Mouse (Mus musculus) lung, embryonic 16.5 days (tissue): ENCODE measurements around the gene Tmem213. TPM values are rescaled to one million over a fixed set of nuclear protein-coding genes. Genes with fewer than 3 reads are reported as not detected.

Source experiments
- ATAC-seq: fragments of 200-750 bp; cut with Nextera tagmentation; 2 replicates; pipeline ENCODE4 v1.8.0; 2017; ENCODE audit warnings: low read depth, mild to moderate bottlenecking, moderate library complexity
- H3K27ac ChIP-seq: fragments of 300-500 bp; sonication (generic); 2 replicates; pipeline ENCODE4 v1.5.1; 2014; ENCODE audit warnings: mild to moderate bottlenecking, control low read depth, low read length
- H3K27me3 ChIP-seq: fragments of 300-500 bp; sonication (generic); 2 replicates; pipeline ENCODE4 v1.6.1; 2014; ENCODE audit warnings: low read depth, low read length, mixed read lengths; ENCODE audit not compliant: control insufficient read depth, insufficient read depth
- H3K36me3 ChIP-seq: fragments of 300-500 bp; sonication (generic); 2 replicates; pipeline ENCODE4 v1.6.1; 2014; ENCODE audit warnings: low read length; ENCODE audit not compliant: control insufficient read depth, insufficient read depth
- H3K4me1 ChIP-seq: fragments of 300-500 bp; sonication (generic); replicated peaks from 2 replicates; pipeline ENCODE4 v1.6.1; 2014; ENCODE audit warnings: low read length, mixed read lengths; ENCODE audit not compliant: control insufficient read depth, insufficient read depth
- H3K4me2 ChIP-seq: fragments of 300-500 bp; sonication (generic); 2 replicates; pipeline ENCODE4 v1.6.1; 2014; ENCODE audit warnings: low read depth, low read length, control low read depth
- H3K4me3 ChIP-seq: fragments of 300-500 bp; sonication (generic); 2 replicates; pipeline ENCODE4 v1.5.1; 2014; ENCODE audit warnings: mild to moderate bottlenecking, low read length, control low read depth
- H3K9ac ChIP-seq: fragments of 300-500 bp; sonication (generic); 2 replicates; pipeline ENCODE4 v1.6.1; 2014; ENCODE audit warnings: low read length, control low read depth
- H3K9me3 ChIP-seq: fragments of 300-500 bp; sonication (generic); 2 replicates; pipeline ENCODE4 v1.6.1; 2016; ENCODE audit warnings: low read length; ENCODE audit not compliant: control insufficient read depth
- WGBS: fragments of 180-500 bp; shearing (Covaris S2); extraction: QIAGEN DNeasy Blood & Tissue Kit; methylation state at CpG from one replicate; pipeline ENCODE4 v1.1.7; 2014; 5-methylcytosine and 5-hydroxymethylcytosine counted together
- polyA plus RNA-seq: library from polyadenylated mRNA; unstranded; fragments of >200 nt; fragmentation: Nextera tagmentation; extraction: Ambion mirVana; gene quantifications from 2 replicates; pipeline ENCODE4 v1.2.1, GENCODE M21; 2015

Tmem213 gene
- 133 and 163 TPM in 2 replicates for polyA plus RNA-seq

GRCm38 (mm10) chr6:38109160-38109795 lies at the start of gene Tmem213:
TSS of gene Tmem213 (plus strand) at chr6:38109255.
- peak within 1 kb of the TSS; percentile 45 for H3K4me3 ChIP-seq
- 16% methylated on average over 9 of the region's 9 CpGs for WGBS
- ATAC-seq = peak; percentile 77
- H3K4me2 ChIP-seq = peak within 1 kb of the TSS; percentile 48
- peak within 1 kb of the TSS; percentile 62 for H3K9ac ChIP-seq
- no peaks in the 10 kb centered on the region for H3K36me3 ChIP-seq
- H3K27me3 ChIP-seq = no peaks in the 10 kb centered on the region
- H3K9me3 ChIP-seq = no peaks in the 10 kb centered on the region
- H3K27ac ChIP-seq = peak within 1 kb of the TSS; percentile 90
- H3K4me1 ChIP-seq = peaks cover 6% of the 10 kb centered on the region; the same call in 1 of the 2 replicates

- H3K4me1 ChIP-seq = no peaks in the 10 kb centered on the region
- ATAC-seq = no peak
- no peaks in the 10 kb centered on the region for H3K36me3 ChIP-seq
- H3K4me3 ChIP-seq = no peak overlapping the region
- 73% methylated on average over 2 of the region's 2 CpGs for WGBS
- no peaks in the 10 kb centered on the region for H3K9me3 ChIP-seq
- no peaks in the 10 kb centered on the region for H3K27me3 ChIP-seq
- no peak overlapping the region for H3K4me2 ChIP-seq
- H3K27ac ChIP-seq = no peak overlapping the region
- no peak overlapping the region for H3K9ac ChIP-seq
Observed at GRCm38 (mm10) chr6:38064621-38065020, 44.4 kb upstream of the Tmem213 start.

- no peak for ATAC-seq
Observed at GRCm38 (mm10) chr6:38065122-38065500, 43.9 kb upstream of the Tmem213 start.

GRCm38 (mm10) chr6:38065501-38066122 lies 43.4 kb upstream of the Tmem213 start:
- H3K9me3 ChIP-seq = no peaks in the 10 kb centered on the region
- H3K4me2 ChIP-seq = 0 out of 2 replicates have a peak overlapping the region, but pooled peaks have one; percentile 13
- H3K4me3 ChIP-seq = no peak overlapping the region
- no peaks in the 10 kb centered on the region for H3K4me1 ChIP-seq
- H3K36me3 ChIP-seq = no peaks in the 10 kb centered on the region
- 68% methylated on average over 11 of the region's 11 CpGs for WGBS
- no peak overlapping the region for H3K9ac ChIP-seq
- peak; percentile 56; the same call in 1 of the 2 replicates for ATAC-seq
- H3K27me3 ChIP-seq = no peaks in the 10 kb centered on the region
- no peak overlapping the region for H3K27ac ChIP-seq

More at GRCm38 (mm10) chr6:38065122-38065500, 43.9 kb upstream of the Tmem213 start:
- Histone ChIP-seq H3K27ac (no peak overlapping the region), H3K4me1 (no peaks in the 10 kb centered on the region), H3K36me3 (no peaks in the 10 kb centered on the region), H3K9me3 (no peaks in the 10 kb centered on the region), H3K9ac (no peak overlapping the region), H3K27me3 (no peaks in the 10 kb centered on the region), H3K4me3 (no peak overlapping the region), H3K4me2 (no peak overlapping the region)
- WGBS = 78% methylated on average over 3 of the region's 3 CpGs

- Histone ChIP-seq H3K9me3 (no peaks in the 10 kb centered on the region), H3K4me2 (no peak overlapping the region), H3K27me3 (no peaks in the 10 kb centered on the region), H3K4me1 (no peaks in the 10 kb centered on the region), H3K9ac (no peak overlapping the region), H3K36me3 (no peaks in the 10 kb centered on the region; the same call in 1 of the 2 replicates), H3K27ac (no peak overlapping the region), H3K4me3 (no peak overlapping the region)
- WGBS = 0% methylated on average over 5 of the region's 5 CpGs
- ATAC-seq = peak; percentile 79
Observed at GRCm38 (mm10) chr6:38066215-38066614, 42.8 kb upstream of the Tmem213 start.

- H3K27me3 ChIP-seq = no peaks in the 10 kb centered on the region
- no peaks in the 10 kb centered on the region for H3K9me3 ChIP-seq
- no peak overlapping the region for H3K27ac ChIP-seq
- H3K9ac ChIP-seq = no peak overlapping the region
- H3K36me3 ChIP-seq = no peaks in the 10 kb centered on the region; the same call in none of the 2 replicates
- no peak for ATAC-seq
- 89% methylated on average over 4 of the region's 4 CpGs for WGBS
- no peaks in the 10 kb centered on the region for H3K4me1 ChIP-seq
- no peak overlapping the region for H3K4me2 ChIP-seq
- H3K4me3 ChIP-seq = no peak overlapping the region
Observed at GRCm38 (mm10) chr6:38071256-38071655, 37.8 kb upstream of the Tmem213 start.

- H3K4me2 ChIP-seq = no peak overlapping the region
- no peaks in the 10 kb centered on the region; the same call in none of the 2 replicates for H3K36me3 ChIP-seq
- no peaks in the 10 kb centered on the region for H3K4me1 ChIP-seq
- H3K4me3 ChIP-seq = no peak overlapping the region
- WGBS = 66% methylated on average over 5 of the region's 5 CpGs
- no peak overlapping the region for H3K9ac ChIP-seq
- no peak overlapping the region for H3K27ac ChIP-seq
- ATAC-seq = no peak
- no peaks in the 10 kb centered on the region for H3K27me3 ChIP-seq
- no peaks in the 10 kb centered on the region for H3K9me3 ChIP-seq
Observed at GRCm38 (mm10) chr6:38072137-38072796, 36.8 kb upstream of the Tmem213 start.

GRCm38 (mm10) chr6:38073592-38073991 lies 35.5 kb upstream of the Tmem213 start:
- no peaks in the 10 kb centered on the region for H3K9me3 ChIP-seq
- H3K4me2 ChIP-seq = no peak overlapping the region
- H3K27ac ChIP-seq = no peak overlapping the region
- WGBS = 88% methylated on average over 3 of the region's 3 CpGs
- no peak overlapping the region for H3K4me3 ChIP-seq
- no peaks in the 10 kb centered on the region for H3K4me1 ChIP-seq
- no peak overlapping the region for H3K9ac ChIP-seq
- ATAC-seq = no peak
- H3K36me3 ChIP-seq = no peaks in the 10 kb centered on the region; the same call in none of the 2 replicates
- no peaks in the 10 kb centered on the region for H3K27me3 ChIP-seq

- Histone ChIP-seq H3K9me3 (no peaks in the 10 kb centered on the region), H3K9ac (no peak overlapping the region), H3K27ac (no peak overlapping the region), H3K4me1 (peaks cover 9% of the 10 kb centered on the region), H3K4me3 (no peak overlapping the region), H3K36me3 (no peaks in the 10 kb centered on the region), H3K27me3 (no peaks in the 10 kb centered on the region), H3K4me2 (no peak overlapping the region)
- no peak for ATAC-seq
- WGBS = 44% methylated on average over 4 of the region's 4 CpGs
Observed at GRCm38 (mm10) chr6:38080364-38080763, 28.7 kb upstream of the Tmem213 start.
